Mouse (Mus musculus): Measurements from ENCODE around the gene Cphx2. TPM values are rescaled to one million over a fixed set of nuclear protein-coding genes. Genes with fewer than 3 reads are reported as not detected.
"Not testable (repeated sequence)": the region's sequence is repeated elsewhere in the genome, so short reads cannot be mapped to it uniquely, and the experiment has no call there.

Gene Cphx2
- total and polyA plus RNA-seq, 2 experiments from 2014 or later: not detected

DNA sequence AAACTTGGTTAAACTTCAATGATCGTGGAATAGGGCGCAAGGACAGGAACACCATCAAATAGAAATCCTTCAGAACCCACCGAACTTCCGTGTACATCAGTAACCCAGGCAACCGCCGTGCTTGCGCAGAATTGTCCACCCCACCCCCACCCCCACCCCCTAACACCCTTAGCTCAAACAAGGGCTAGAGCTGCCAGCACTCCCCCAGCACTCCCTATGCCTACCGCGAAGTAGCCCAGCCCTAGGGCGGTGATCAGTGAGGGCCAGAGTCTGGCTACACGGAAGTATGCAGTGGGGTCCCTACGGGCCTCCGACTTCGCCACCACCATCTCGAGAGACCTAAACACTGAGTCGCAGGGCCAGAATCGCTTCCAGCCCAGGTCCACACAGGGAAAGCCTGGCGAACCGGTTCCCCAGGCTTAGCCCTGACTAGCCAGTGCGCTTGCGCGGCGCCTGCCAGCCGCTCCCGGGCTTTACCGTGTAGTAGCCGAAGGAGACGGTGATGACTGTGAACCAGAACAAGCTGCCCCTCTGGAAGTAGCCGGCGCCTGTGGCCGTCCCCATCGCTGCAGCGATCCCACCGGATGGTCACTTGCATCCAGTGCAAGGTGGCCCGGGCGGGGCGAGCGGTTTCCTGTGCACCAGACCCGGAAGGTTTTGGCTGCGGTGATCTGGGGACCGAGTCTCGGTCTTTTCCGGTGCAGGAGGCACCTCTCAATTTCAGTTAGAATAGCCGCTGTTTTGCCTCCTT is 14.6 kb upstream of the Cphx2 start:
- WGBS: no CpG with 5 or more reads among the region's 44 CpGs
- not testable (repeated sequence) for H3K9me3 ChIP-seq (replicated peaks; ENCODE audit: control insufficient read depth, low read length); H3K4me3 ChIP-seq (ENCODE audit: low read depth, low read length); DNase-seq (ENCODE audit: low spot score); H3K36me3 ChIP-seq (replicated peaks; ENCODE audit: control insufficient read depth, insufficient read depth, low read length); H3K4me1 ChIP-seq (ENCODE audit: control insufficient read depth, insufficient read depth); H3K9ac ChIP-seq (replicated peaks; ENCODE audit: low read depth, low read length); H3K27ac ChIP-seq (ENCODE audit: low read depth); H3K4me2 ChIP-seq (ENCODE audit: low read depth, low read length); H3K27me3 ChIP-seq (ENCODE audit: control insufficient read depth, insufficient read depth, low read length)
- ATAC-seq (ENCODE audit: insufficient read depth, low read depth): peak; percentile 58

DNA sequence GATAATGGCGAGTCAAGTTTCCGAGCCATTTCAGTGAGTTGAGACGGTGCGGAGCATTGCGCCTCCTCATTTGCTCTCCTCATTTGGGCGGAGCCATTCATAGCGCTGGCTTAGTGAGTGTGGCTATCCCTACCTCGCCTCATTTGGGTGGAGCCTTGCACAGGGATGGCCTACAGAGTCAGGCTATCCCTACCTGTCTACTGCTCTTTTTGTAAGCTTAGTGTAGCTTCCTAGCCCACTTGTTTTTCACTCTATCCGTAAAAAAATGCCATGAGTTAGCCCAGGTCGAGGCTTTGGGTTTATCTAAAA is 14.0 kb upstream of the Cphx2 start, which contains the start of gene Tmem254c:
Gene Tmem254c, minus strand, starts transcription at position 31 of the 309 bp plus-strand sequence.
- not testable (repeated sequence) for H3K36me3 ChIP-seq (replicated peaks; ENCODE audit: control insufficient read depth, insufficient read depth, low read length); H3K4me1 ChIP-seq (ENCODE audit: control insufficient read depth, insufficient read depth); H3K4me3 ChIP-seq (ENCODE audit: low read depth, low read length); H3K9me3 ChIP-seq (replicated peaks; ENCODE audit: control insufficient read depth, low read length); H3K27ac ChIP-seq (ENCODE audit: low read depth); H3K27me3 ChIP-seq (ENCODE audit: control insufficient read depth, insufficient read depth, low read length); H3K9ac ChIP-seq (replicated peaks; ENCODE audit: low read depth, low read length); H3K4me2 ChIP-seq (ENCODE audit: low read depth, low read length); DNase-seq (ENCODE audit: low spot score)
- peak; percentile 64; the same call in 1 of the 2 replicates for ATAC-seq (ENCODE audit: insufficient read depth, low read depth)
- WGBS: no CpG with 5 or more reads among the region's 10 CpGs

DNA sequence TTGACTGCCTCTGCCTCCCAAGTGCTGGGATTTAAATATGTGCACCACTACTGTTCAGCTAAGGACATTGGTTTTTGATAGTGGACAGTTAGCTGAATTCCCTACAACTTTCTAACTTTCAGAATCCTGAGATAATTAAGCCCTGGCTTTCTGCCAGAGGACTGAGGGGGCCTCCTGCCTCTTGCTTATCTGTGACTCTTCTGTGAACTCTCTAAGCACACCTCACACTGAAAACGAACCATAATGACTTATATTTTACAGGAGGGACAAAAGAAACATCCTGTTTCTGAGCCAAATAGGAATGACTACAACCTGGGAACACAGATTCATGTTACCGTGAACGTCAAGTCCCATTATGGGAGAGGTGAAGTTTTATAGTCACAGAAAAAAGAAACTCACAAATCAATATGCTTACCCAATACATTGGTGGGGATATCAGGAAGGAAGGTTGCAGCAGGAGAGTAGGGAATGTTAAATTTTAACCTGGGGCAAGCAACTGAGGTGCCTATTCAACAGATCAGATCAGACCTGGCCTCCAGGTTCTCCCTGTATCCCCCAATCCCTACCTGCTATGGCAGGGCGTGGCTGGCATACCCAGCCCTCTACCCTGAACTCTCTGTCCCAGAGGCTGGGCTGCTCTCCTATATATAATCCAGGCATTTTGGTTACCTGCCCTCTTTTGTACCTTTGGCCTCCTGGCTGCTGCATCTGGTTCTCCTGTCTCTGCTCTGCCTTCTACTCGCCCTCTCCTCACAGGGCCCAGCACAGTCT is 4.5 kb upstream of the Cphx2 start:
- H3K27me3 ChIP-seq (ENCODE audit: control insufficient read depth, insufficient read depth, low read length); H3K27ac ChIP-seq (ENCODE audit: low read depth); H3K9me3 ChIP-seq (replicated peaks; ENCODE audit: control insufficient read depth, low read length); H3K4me1 ChIP-seq (ENCODE audit: control insufficient read depth, insufficient read depth); H3K4me3 ChIP-seq (ENCODE audit: low read depth, low read length); ATAC-seq (ENCODE audit: insufficient read depth, low read depth); H3K36me3 ChIP-seq (replicated peaks; ENCODE audit: control insufficient read depth, insufficient read depth, low read length); DNase-seq (ENCODE audit: low spot score); H3K9ac ChIP-seq (replicated peaks; ENCODE audit: low read depth, low read length); H3K4me2 ChIP-seq (ENCODE audit: low read depth, low read length): not testable (repeated sequence)
- no CpG with 5 or more reads among the region's 5 CpGs for WGBS

DNA sequence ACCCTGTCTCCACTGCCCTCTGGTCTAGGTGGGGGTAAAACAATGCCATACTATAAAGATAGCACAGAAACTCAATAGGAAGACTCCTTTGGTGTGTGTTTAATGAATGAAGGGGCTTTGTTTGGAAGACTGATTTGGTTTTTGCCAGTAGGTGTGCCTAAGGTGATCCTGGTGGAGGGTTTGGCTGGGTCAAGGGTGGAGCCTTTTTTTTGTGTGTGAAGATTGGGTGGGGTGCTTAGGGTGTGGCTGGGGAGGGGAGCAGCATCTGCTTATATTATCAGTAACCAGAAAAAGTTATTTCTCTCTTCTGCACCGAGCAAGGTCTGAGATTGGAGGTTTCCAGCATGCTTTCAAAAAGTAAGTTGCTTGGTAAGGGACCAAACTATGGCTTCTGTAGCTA is 681 bp downstream of the Cphx2 start, which contains the start of gene Cphx3:
Gene Cphx3, plus strand, starts transcription at position 301 of the 400 bp plus-strand sequence.
- not testable (repeated sequence) for H3K4me2 ChIP-seq (ENCODE audit: low read depth, low read length); H3K4me3 ChIP-seq (ENCODE audit: low read depth, low read length)

DNA sequence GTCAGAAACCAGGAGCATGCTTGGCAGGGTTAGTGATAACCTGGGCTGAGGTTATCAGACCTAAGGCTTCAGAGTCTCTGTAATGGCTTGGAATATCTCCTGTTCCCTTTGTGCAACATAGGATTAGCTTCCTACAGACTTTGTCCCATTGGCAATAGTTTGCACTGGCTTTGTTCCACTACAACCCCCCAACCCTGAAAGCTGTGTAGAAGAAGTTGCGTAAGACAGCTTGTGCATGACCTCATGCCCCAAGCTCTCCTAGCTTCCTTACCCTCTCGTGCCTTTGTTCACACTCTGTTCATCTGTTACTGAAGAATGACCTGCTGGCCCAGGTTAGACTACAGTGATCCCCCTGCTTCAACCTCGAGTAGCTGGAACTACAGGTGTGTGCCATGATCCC is 16.3 kb downstream of the Cphx2 start:
- no CpG with 5 or more reads among the region's 3 CpGs for WGBS
- not testable (repeated sequence) for H3K4me2 ChIP-seq (ENCODE audit: low read depth, low read length); DNase-seq (ENCODE audit: low spot score)

More for the DNA sequence above, 681 bp downstream of the Cphx2 start, which contains the start of gene Cphx3:
- not testable (repeated sequence) for H3K4me1 ChIP-seq (ENCODE audit: control insufficient read depth, insufficient read depth); H3K9ac ChIP-seq (replicated peaks; ENCODE audit: low read depth, low read length); H3K27ac ChIP-seq (ENCODE audit: low read depth); DNase-seq (ENCODE audit: low spot score); H3K36me3 ChIP-seq (replicated peaks; ENCODE audit: control insufficient read depth, insufficient read depth, low read length); H3K27me3 ChIP-seq (ENCODE audit: control insufficient read depth, insufficient read depth, low read length); ATAC-seq (ENCODE audit: insufficient read depth, low read depth); H3K9me3 ChIP-seq (replicated peaks; ENCODE audit: control insufficient read depth, low read length)
- WGBS: no CpG with 5 or more reads among the region's 1 CpGs

DNA sequence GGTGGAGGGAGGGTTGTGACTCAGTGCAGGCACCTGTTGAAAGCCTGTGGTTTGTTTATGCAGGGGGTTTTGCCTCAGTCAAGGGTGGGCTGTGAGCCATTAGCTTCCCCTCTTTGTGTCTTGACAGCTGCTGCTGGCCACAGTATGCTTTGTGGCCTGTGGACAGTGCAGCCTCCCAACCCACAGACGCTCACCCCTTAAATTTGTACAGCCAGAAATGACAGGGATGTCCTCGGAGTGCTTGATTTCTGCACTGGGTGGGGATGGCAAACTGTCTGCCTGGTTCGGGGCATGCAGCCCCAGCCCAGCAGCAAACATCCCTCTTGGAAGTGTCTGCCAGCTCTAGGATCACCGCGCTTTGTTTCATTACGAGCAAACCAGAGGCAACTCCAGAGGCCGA is 36.8 kb downstream of the Cphx2 start, which contains the start of gene Duxbl2:
Gene Duxbl2, plus strand, starts transcription at position 200 of the 400 bp plus-strand sequence.
- H3K9me3 ChIP-seq (replicated peaks; ENCODE audit: control insufficient read depth, low read length); H3K9ac ChIP-seq (replicated peaks; ENCODE audit: low read depth, low read length); H3K4me2 ChIP-seq (ENCODE audit: low read depth, low read length); H3K27ac ChIP-seq (ENCODE audit: low read depth); H3K36me3 ChIP-seq (replicated peaks; ENCODE audit: control insufficient read depth, insufficient read depth, low read length); H3K27me3 ChIP-seq (ENCODE audit: control insufficient read depth, insufficient read depth, low read length); H3K4me1 ChIP-seq (ENCODE audit: control insufficient read depth, insufficient read depth); H3K4me3 ChIP-seq (ENCODE audit: low read depth, low read length); ATAC-seq (ENCODE audit: insufficient read depth, low read depth); DNase-seq (ENCODE audit: low spot score): not testable (repeated sequence)
- no CpG with 5 or more reads among the region's 7 CpGs for WGBS

More for the DNA sequence above, 16.3 kb downstream of the Cphx2 start:
- H3K4me1 ChIP-seq (ENCODE audit: control insufficient read depth, insufficient read depth); H3K27ac ChIP-seq (ENCODE audit: low read depth); H3K27me3 ChIP-seq (ENCODE audit: control insufficient read depth, insufficient read depth, low read length); H3K9ac ChIP-seq (replicated peaks; ENCODE audit: low read depth, low read length); H3K4me3 ChIP-seq (ENCODE audit: low read depth, low read length); H3K9me3 ChIP-seq (replicated peaks; ENCODE audit: control insufficient read depth, low read length); ATAC-seq (ENCODE audit: insufficient read depth, low read depth); H3K36me3 ChIP-seq (replicated peaks; ENCODE audit: control insufficient read depth, insufficient read depth, low read length): not testable (repeated sequence)

DNA sequence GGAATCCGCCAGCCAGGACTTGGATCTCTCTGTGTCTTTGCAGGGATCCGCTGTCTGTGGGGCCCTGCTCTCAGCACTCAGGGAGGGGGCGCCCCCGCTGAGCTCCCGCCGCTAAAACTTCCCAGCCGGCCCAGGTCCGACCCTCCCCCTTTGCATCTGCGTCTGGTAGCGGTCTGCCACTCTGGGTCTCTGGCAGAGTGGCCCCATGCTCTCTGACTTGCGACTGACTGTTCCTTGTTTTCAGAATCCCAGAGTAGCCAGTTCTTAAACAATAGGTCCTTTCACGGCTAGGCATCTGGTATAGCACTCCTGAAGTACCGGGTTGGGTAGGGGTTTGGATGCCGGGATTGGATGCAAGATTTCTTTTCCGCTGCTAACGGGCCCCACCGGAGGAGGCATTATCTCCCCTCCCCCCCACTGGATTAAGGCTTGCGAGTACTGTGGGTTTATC is 37.3 kb downstream of the Cphx2 start:
- not testable (repeated sequence) for H3K4me1 ChIP-seq (ENCODE audit: control insufficient read depth, insufficient read depth); H3K9me3 ChIP-seq (replicated peaks; ENCODE audit: control insufficient read depth, low read length); DNase-seq (ENCODE audit: low spot score); H3K27ac ChIP-seq (ENCODE audit: low read depth); H3K27me3 ChIP-seq (ENCODE audit: control insufficient read depth, insufficient read depth, low read length); H3K36me3 ChIP-seq (replicated peaks; ENCODE audit: control insufficient read depth, insufficient read depth, low read length); H3K9ac ChIP-seq (replicated peaks; ENCODE audit: low read depth, low read length); H3K4me3 ChIP-seq (ENCODE audit: low read depth, low read length); H3K4me2 ChIP-seq (ENCODE audit: low read depth, low read length)
- ATAC-seq (ENCODE audit: insufficient read depth, low read depth): peak; percentile 73
- no CpG with 5 or more reads among the region's 18 CpGs for WGBS

DNA sequence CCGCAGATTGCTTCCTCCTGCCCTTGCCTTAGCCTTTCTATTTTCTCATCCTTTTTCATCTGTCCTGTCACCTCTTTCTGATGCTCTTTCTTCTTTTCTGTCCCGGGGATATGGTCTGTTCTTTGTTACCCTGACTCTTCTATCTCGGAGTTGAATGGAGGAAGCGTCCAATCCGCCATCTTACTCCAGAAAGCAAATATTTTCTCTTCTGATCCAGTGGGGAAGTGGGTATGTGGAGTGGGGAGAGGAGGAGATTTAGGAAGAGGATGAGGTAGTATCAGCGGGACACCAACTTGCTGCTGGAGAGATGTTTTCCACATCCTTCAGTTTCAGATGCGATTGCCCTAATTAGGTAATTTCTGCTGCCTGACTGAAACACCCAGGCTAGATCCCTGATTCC is 37.8 kb downstream of the Cphx2 start:
- not testable (repeated sequence) for H3K27me3 ChIP-seq (ENCODE audit: control insufficient read depth, insufficient read depth, low read length)

More for the DNA sequence above, 37.8 kb downstream of the Cphx2 start:
- H3K9me3 ChIP-seq (replicated peaks; ENCODE audit: control insufficient read depth, low read length); H3K4me3 ChIP-seq (ENCODE audit: low read depth, low read length); ATAC-seq (ENCODE audit: insufficient read depth, low read depth); DNase-seq (ENCODE audit: low spot score); H3K4me2 ChIP-seq (ENCODE audit: low read depth, low read length); H3K36me3 ChIP-seq (replicated peaks; ENCODE audit: control insufficient read depth, insufficient read depth, low read length); H3K27ac ChIP-seq (ENCODE audit: low read depth); H3K9ac ChIP-seq (replicated peaks; ENCODE audit: low read depth, low read length); H3K4me1 ChIP-seq (ENCODE audit: control insufficient read depth, insufficient read depth): not testable (repeated sequence)
- no CpG with 5 or more reads among the region's 7 CpGs for WGBS

All from heart, postnatal 0 days (tissue).